Mouse (Mus musculus) layer of hippocampus, adult 9-10 months (tissue): ENCODE measurements around the gene Sox10.

Source experiments
- DNase-seq: peaks from one replicate; pipeline ENCODE4 v3.0.0; 2022; ENCODE audit warnings: low spot score

The Sox10 gene

GRCm38 (mm10) chr15:79122546-79122945, 42.5 kb downstream of the Sox10 start:
- no peak for DNase-seq

- no peak for DNase-seq
Measured at GRCm38 (mm10) chr15:79122119-79122518, 42.9 kb downstream of the Sox10 start.

GRCm38 (mm10) chr15:79119491-79119890, 45.5 kb downstream of the Sox10 start:
- no peak for DNase-seq

- DNase-seq = no peak
Measured at GRCm38 (mm10) chr15:79115276-79115675, 49.8 kb downstream of the Sox10 start.

- DNase-seq = no peak
Measured at GRCm38 (mm10) chr15:79111774-79112173, 53.3 kb downstream of the Sox10 start.

GRCm38 (mm10) chr15:79110528-79110927, 54.5 kb downstream of the Sox10 start:
- DNase-seq = no peak

GRCm38 (mm10) chr15:79110031-79110430, 55.0 kb downstream of the Sox10 start:
- DNase-seq = no peak

- DNase-seq = no peak
Measured at GRCm38 (mm10) chr15:79109321-79109934, 55.6 kb downstream of the Sox10 start.

GRCm38 (mm10) chr15:79108421-79109320, 56.4 kb downstream of the Sox10 start, which contains the start of gene Micall1:
Gene Micall1 (plus strand): TSS chr15:79108898.
- no peak for DNase-seq

- no peak for DNase-seq
Measured at GRCm38 (mm10) chr15:79107966-79108365, 57.1 kb downstream of the Sox10 start.

GRCm38 (mm10) chr15:79105804-79106203, 59.2 kb downstream of the Sox10 start:
- DNase-seq = no peak
